Mouse (Mus musculus): ENCODE measurements at regions not wholly inside any gene's neighbourhood (a gene's known extent, or its start where the extent isn't known, plus 50 kb on each side); places are given as distances from the start of the nearest gene placed in this dataset.

DNA sequence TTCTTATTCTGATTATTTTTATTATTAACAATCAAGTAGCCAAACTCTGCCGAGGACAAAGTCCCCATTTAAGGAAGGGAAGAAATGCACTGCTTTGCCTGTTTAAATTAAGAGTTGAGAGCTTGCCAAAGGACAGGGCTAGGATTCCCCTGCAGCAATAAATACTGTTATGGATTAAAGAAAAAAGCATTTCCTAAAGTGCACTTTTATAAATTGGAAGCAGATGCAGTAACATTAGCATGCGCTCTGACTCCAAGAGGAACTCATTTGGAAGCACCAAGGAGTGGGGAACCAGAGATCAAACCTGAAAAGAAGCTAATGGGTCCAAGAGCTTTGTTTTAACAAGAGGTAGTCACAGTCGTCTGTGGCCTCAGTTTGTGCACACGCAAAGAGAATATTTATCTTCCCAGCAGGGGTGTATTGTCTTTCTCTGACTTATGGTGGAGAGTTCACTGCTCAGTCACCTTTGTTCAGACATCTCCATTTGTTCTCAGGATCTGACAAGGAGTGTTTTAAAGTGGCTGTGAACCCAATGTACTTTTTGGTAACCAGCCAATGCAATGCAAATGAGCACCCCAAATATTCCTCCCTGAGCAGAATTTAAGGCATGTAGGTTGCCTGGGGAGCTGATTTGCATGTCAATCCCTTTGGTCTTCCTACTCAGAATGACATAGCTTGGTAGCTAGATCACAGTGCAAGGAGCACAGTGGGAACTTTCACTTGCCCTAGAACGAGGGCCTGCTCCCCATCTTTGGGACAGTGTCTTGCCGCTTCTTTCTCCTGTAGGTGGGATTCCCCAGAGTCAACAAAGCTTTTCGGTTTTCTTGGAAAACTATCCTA, 119.1 kb upstream of the Nbea start:
- peaks cover 2% of the 10 kb centered on the region for H3K27me3 ChIP-seq (replicated peaks)
- 0 out of 2 replicates have a peak, but pooled peaks cover 5% of the 10 kb centered on the region for H3K9me3 ChIP-seq
- H3K4me3 ChIP-seq (replicated peaks) = no peak overlapping the region
- no peak for TF ChIP-seq GATA1 (IDR thresholded peaks at IDR 0.05; ENCODE audit: borderline replicate concordance, low read length)
- no peak for TF ChIP-seq FLI1 (IDR thresholded peaks at IDR 0.05; ENCODE audit: low read length)
- no peaks in the 10 kb centered on the region for H3K4me1 ChIP-seq
- H3K36me3 ChIP-seq (replicated peaks; ENCODE audit: low read length) = no peaks in the 10 kb centered on the region

DNA sequence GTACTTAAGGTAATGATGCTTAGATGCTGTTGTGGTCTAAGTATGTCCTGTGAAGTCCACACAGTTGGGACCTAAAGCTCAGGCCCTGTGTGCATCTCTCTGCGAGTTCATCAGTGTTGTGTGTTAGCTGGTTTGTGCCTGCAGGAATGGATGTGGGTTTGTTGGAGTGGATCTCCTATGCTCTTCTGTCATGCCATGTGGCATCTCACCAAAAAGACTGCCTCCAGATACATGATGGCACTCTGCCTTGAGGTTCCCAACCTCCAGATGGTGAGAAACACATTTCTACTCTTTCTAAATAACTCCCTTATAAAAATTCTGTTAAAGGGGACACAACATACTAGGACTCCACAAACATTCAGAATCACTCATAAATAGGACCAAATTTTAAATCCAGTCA, 117.3 kb upstream of the Nbea start:
- TF ChIP-seq FLI1 (IDR thresholded peaks at IDR 0.05; ENCODE audit: low read length) = no peak
- no peak for TF ChIP-seq GATA1 (IDR thresholded peaks at IDR 0.05; ENCODE audit: borderline replicate concordance, low read length)
- H3K9me3 ChIP-seq = 0 out of 2 replicates have a peak, but pooled peaks cover 5% of the 10 kb centered on the region
- no peaks in the 10 kb centered on the region for H3K4me1 ChIP-seq
- peaks cover 2% of the 10 kb centered on the region for H3K27me3 ChIP-seq (replicated peaks)
- H3K4me3 ChIP-seq (replicated peaks) = no peak overlapping the region
- no peaks in the 10 kb centered on the region for H3K36me3 ChIP-seq (replicated peaks; ENCODE audit: low read length)

DNA sequence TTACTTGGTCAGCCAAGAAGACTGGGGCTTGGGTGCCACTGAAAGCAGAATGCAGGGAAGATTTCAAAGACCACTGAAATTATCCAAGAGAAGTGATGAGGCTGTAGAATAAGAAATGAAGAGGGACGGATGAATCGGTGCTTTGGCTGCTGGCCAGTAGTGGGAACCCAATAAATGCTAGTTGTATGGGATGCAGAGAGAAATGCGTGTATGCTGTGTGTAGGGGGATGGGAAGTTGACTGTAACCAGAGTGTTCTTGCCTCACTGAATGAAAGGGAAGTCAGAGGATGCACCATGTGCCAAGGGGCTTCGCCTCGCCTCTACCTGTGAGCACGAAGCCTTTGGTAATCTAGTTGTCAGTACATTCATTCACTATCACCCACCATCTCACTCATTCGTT, 112.1 kb upstream of the Nbea start:
- Histone ChIP-seq H3K36me3 (replicated peaks; ENCODE audit: low read length) (no peaks in the 10 kb centered on the region), H3K9me3 (no peaks in the 10 kb centered on the region), H3K27me3 (replicated peaks) (no peaks in the 10 kb centered on the region), H3K4me1 (no peaks in the 10 kb centered on the region), H3K4me3 (replicated peaks) (no peak overlapping the region)
- no peak for TF ChIP-seq FLI1 (IDR thresholded peaks at IDR 0.05; ENCODE audit: low read length)
- TF ChIP-seq GATA1 (IDR thresholded peaks at IDR 0.05; ENCODE audit: borderline replicate concordance, low read length) = no peak

DNA sequence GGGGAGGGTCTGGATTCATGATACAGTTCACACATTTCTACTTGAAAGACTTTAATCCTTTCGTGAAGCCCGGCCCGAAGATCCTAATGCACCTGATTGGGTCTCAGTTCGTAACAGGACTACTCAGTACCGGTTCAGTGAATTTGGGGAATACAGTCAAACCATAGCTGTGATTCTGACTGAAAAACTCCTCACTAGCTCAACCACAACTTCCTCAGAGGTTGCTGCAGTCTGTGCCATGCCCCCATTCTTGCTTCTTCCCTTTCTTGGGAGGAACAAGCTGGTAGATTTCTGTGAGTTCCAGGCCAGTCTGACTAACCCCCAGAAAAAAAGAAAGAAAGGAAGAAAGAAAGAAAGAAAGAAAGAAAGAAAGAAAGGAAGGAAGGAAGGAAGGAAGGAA, 98.0 kb upstream of the Nbea start:
- H3K36me3 ChIP-seq (replicated peaks; ENCODE audit: low read length) = no peaks in the 10 kb centered on the region
- H3K4me1 ChIP-seq = peaks cover 7% of the 10 kb centered on the region; the same call in 1 of the 2 replicates
- TF ChIP-seq FLI1 (IDR thresholded peaks at IDR 0.05; ENCODE audit: low read length) = no peak
- TF ChIP-seq GATA1 (IDR thresholded peaks at IDR 0.05; ENCODE audit: borderline replicate concordance, low read length) = no peak
- H3K9me3 ChIP-seq = no peaks in the 10 kb centered on the region
- H3K27me3 ChIP-seq (replicated peaks) = peaks cover 37% of the 10 kb centered on the region
- no peak overlapping the region for H3K4me3 ChIP-seq (replicated peaks)

DNA sequence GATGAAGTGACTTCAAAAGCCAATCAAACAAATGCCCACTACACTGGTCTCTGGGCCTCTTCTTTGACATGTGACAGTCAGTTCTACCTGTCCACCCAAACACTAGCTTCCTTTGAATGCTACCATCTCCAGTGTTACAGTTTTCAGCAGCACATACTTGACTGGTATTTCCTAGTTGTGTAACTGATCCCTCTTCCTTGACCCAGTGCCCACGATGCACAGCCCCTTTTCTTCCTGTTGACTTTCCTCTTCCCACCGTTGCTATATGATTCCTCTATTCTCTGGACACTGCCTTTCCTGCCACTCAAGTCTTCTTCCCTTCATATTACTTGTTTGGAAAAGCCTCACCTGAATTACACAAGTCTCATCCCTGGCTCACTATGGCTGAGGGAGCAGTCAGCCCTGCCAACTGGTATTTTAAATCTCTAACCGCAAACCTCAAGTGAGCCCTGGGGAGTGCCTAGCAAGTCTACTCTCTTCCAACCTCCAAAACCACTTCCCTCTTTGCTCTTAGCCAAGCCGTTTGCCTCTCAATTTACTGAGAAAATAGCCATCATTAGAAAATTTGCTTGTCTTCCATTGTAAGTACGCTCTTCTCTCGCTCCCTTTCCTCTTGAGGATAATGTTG, 96.9 kb upstream of the Nbea start:
- H3K4me3 ChIP-seq (replicated peaks) = no peak overlapping the region
- peaks cover 7% of the 10 kb centered on the region; the same call in 1 of the 2 replicates for H3K4me1 ChIP-seq
- TF ChIP-seq FLI1 (IDR thresholded peaks at IDR 0.05; ENCODE audit: low read length) (no peak), GATA1 (IDR thresholded peaks at IDR 0.05; ENCODE audit: borderline replicate concordance, low read length) (no peak)
- H3K9me3 ChIP-seq = no peaks in the 10 kb centered on the region
- no peaks in the 10 kb centered on the region for H3K36me3 ChIP-seq (replicated peaks; ENCODE audit: low read length)
- H3K27me3 ChIP-seq (replicated peaks) = peaks cover 36% of the 10 kb centered on the region

DNA sequence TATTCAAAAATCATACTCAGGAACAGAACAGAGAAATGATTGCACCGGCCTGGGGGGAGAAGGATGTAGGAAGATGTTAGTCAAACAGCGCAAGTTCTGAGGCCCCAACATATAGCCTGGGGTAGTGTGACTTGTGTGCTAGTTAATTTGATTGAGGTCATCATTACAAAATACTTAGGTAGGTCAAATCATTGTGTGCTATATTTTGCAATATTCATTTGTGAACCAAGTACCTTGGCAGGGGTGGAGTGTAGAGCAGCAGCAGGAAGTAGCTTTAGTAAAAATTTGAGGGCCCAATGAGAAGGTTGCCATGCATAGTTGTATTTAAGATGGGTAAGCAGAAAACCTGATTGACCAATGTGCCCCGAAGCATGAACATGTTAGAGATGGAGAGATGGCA, 89.1 kb upstream of the Nbea start:
- Histone ChIP-seq H3K4me3 (replicated peaks) (no peak overlapping the region), H3K36me3 (replicated peaks; ENCODE audit: low read length) (no peaks in the 10 kb centered on the region), H3K4me1 (peaks cover 16% of the 10 kb centered on the region), H3K9me3 (no peaks in the 10 kb centered on the region), H3K27me3 (replicated peaks) (peaks cover 12% of the 10 kb centered on the region)
- TF ChIP-seq FLI1 (IDR thresholded peaks at IDR 0.05; ENCODE audit: low read length) (no peak), GATA1 (IDR thresholded peaks at IDR 0.05; ENCODE audit: borderline replicate concordance, low read length) (no peak)

- Histone ChIP-seq H3K9me3 (no peaks in the 10 kb centered on the region), H3K27me3 (replicated peaks) (peaks cover 5% of the 10 kb centered on the region), H3K36me3 (replicated peaks; ENCODE audit: low read length) (no peaks in the 10 kb centered on the region), H3K4me3 (replicated peaks) (peak overlapping the region; percentile 69), H3K4me1 (peaks cover 16% of the 10 kb centered on the region)
- TF ChIP-seq GATA1 (IDR thresholded peaks at IDR 0.05; ENCODE audit: borderline replicate concordance, low read length) (no peak), FLI1 (IDR thresholded peaks at IDR 0.05; ENCODE audit: low read length) (no peak)
These were observed 86.8 kb upstream of the Nbea start for GRCm38 (mm10) chr3:56270241-56270830.

- TF ChIP-seq FLI1 (IDR thresholded peaks at IDR 0.05; ENCODE audit: low read length) = no peak
- TF ChIP-seq GATA1 (IDR thresholded peaks at IDR 0.05; ENCODE audit: borderline replicate concordance, low read length) = no peak
- Histone ChIP-seq H3K9me3 (peaks cover 4% of the 10 kb centered on the region), H3K4me1 (no peaks in the 10 kb centered on the region), H3K4me3 (replicated peaks) (no peak overlapping the region), H3K36me3 (replicated peaks; ENCODE audit: low read length) (no peaks in the 10 kb centered on the region), H3K27me3 (replicated peaks) (no peaks in the 10 kb centered on the region)
These were observed 78.5 kb upstream of the Nbea start for GRCm38 (mm10) chr3:56261800-56262561.

DNA sequence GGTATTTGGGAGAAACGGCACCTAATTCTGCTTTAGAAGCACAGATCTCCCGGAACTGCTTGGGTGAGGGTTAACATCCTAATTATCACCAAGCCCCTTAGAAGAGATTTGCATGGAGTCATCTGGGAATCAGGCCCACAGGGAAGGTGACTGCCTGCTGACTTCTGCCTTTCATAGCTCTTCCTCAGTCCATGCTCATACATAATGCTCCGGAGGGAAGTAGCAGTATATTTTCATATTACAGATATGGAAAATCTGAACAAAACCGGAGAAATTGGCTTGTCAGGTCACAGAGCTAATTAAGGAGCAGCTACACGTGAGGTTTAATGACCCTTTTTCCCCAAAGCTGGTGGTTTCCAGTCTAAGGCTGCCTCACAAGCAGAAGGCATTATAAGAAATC, 72.8 kb upstream of the Nbea start:
- Histone ChIP-seq H3K27me3 (replicated peaks) (no peaks in the 10 kb centered on the region), H3K36me3 (replicated peaks; ENCODE audit: low read length) (no peaks in the 10 kb centered on the region), H3K4me1 (no peaks in the 10 kb centered on the region), H3K9me3 (peaks cover 4% of the 10 kb centered on the region), H3K4me3 (replicated peaks) (no peak overlapping the region)
- TF ChIP-seq FLI1 (IDR thresholded peaks at IDR 0.05; ENCODE audit: low read length) (no peak), GATA1 (IDR thresholded peaks at IDR 0.05; ENCODE audit: borderline replicate concordance, low read length) (no peak)

Data from megakaryocyte, embryonic 14.5 days (primary cell).